Mouse (Mus musculus): Measurements from ENCODE around the gene Oaz2. TPM values are rescaled to one million over a fixed set of nuclear protein-coding genes. Genes with fewer than 3 reads are reported as not detected.

Oaz2 gene
- polyA plus RNA-seq, 1 experiment from 2014 or later, result 188 TPM

GRCm38 (mm10) chr9:65724471-65725290, 56.9 kb downstream of the Oaz2 start:
- WGBS, result 65% methylated on average over 8 of the region's 8 CpGs
- Histone ChIP-seq H3K4me1 (ENCODE audit: control insufficient read depth, insufficient read depth, low read length) (peaks cover 8% of the 10 kb centered on the region), H3K9ac (ENCODE audit: low read depth, low read length) (no peak overlapping the region), H3K36me3 (ENCODE audit: control insufficient read depth, insufficient read depth, low read length) (no peaks in the 10 kb centered on the region), H3K9me3 (ENCODE audit: control insufficient read depth, low read length) (no peaks in the 10 kb centered on the region), H3K4me3 (ENCODE audit: low read length) (no peak overlapping the region), H3K4me2 (ENCODE audit: low read depth, low read length) (no peak overlapping the region), H3K27ac (ENCODE audit: low read length) (no peak overlapping the region), H3K27me3 (replicated peaks; ENCODE audit: control insufficient read depth, insufficient read depth, low read length) (no peaks in the 10 kb centered on the region)
- ATAC-seq, result no peak

GRCm38 (mm10) chr9:65725291-65725622, 57.5 kb downstream of the Oaz2 start:
- Histone ChIP-seq H3K4me1 (ENCODE audit: control insufficient read depth, insufficient read depth, low read length) (peaks cover 8% of the 10 kb centered on the region), H3K27ac (ENCODE audit: low read length) (no peak overlapping the region; the same call in 1 of the 2 replicates), H3K9ac (ENCODE audit: low read depth, low read length) (no peak overlapping the region), H3K4me3 (ENCODE audit: low read length) (no peak overlapping the region), H3K27me3 (replicated peaks; ENCODE audit: control insufficient read depth, insufficient read depth, low read length) (no peaks in the 10 kb centered on the region), H3K4me2 (ENCODE audit: low read depth, low read length) (no peak overlapping the region), H3K36me3 (ENCODE audit: control insufficient read depth, insufficient read depth, low read length) (no peaks in the 10 kb centered on the region), H3K9me3 (ENCODE audit: control insufficient read depth, low read length) (no peaks in the 10 kb centered on the region)
- whole genome bisulfite sequencing, result 48% methylated on average over 4 of the region's 4 CpGs
- no peak for ATAC-seq

- Histone ChIP-seq H3K4me1 (ENCODE audit: control insufficient read depth, insufficient read depth, low read length) (peaks cover 6% of the 10 kb centered on the region), H3K9me3 (ENCODE audit: control insufficient read depth, low read length) (no peaks in the 10 kb centered on the region), H3K9ac (ENCODE audit: low read depth, low read length) (no peak overlapping the region), H3K36me3 (ENCODE audit: control insufficient read depth, insufficient read depth, low read length) (no peaks in the 10 kb centered on the region), H3K4me3 (ENCODE audit: low read length) (no peak overlapping the region), H3K4me2 (ENCODE audit: low read depth, low read length) (no peak overlapping the region), H3K27ac (ENCODE audit: low read length) (no peak overlapping the region), H3K27me3 (replicated peaks; ENCODE audit: control insufficient read depth, insufficient read depth, low read length) (no peaks in the 10 kb centered on the region)
- 89% methylated on average over 3 of the region's 3 CpGs for WGBS
- no peak for ATAC-seq
These were observed 58.6 kb downstream of the Oaz2 start for GRCm38 (mm10) chr9:65726431-65726830.

GRCm38 (mm10) chr9:65727491-65727890, 59.7 kb downstream of the Oaz2 start:
- no peaks in the 10 kb centered on the region for H3K36me3 ChIP-seq (ENCODE audit: control insufficient read depth, insufficient read depth, low read length)
- peaks cover 2% of the 10 kb centered on the region; the same call in 1 of the 2 replicates for H3K4me1 ChIP-seq (ENCODE audit: control insufficient read depth, insufficient read depth, low read length)
- no peak overlapping the region for H3K27ac ChIP-seq (ENCODE audit: low read length)
- no peak for ATAC-seq
- 84% methylated on average over 4 of the region's 4 CpGs for WGBS
- H3K9me3 ChIP-seq (ENCODE audit: control insufficient read depth, low read length), result no peaks in the 10 kb centered on the region
- no peak overlapping the region for H3K9ac ChIP-seq (ENCODE audit: low read depth, low read length)
- H3K27me3 ChIP-seq (replicated peaks; ENCODE audit: control insufficient read depth, insufficient read depth, low read length), result no peaks in the 10 kb centered on the region
- H3K4me3 ChIP-seq (ENCODE audit: low read length), result no peak overlapping the region
- no peak overlapping the region for H3K4me2 ChIP-seq (ENCODE audit: low read depth, low read length)

- Histone ChIP-seq H3K4me3 (ENCODE audit: low read length) (no peak overlapping the region), H3K27ac (ENCODE audit: low read length) (no peak overlapping the region), H3K4me1 (ENCODE audit: control insufficient read depth, insufficient read depth, low read length) (peaks cover 2% of the 10 kb centered on the region; the same call in 1 of the 2 replicates), H3K9ac (ENCODE audit: low read depth, low read length) (no peak overlapping the region), H3K4me2 (ENCODE audit: low read depth, low read length) (no peak overlapping the region), H3K36me3 (ENCODE audit: control insufficient read depth, insufficient read depth, low read length) (no peaks in the 10 kb centered on the region), H3K27me3 (replicated peaks; ENCODE audit: control insufficient read depth, insufficient read depth, low read length) (no peaks in the 10 kb centered on the region), H3K9me3 (ENCODE audit: control insufficient read depth, low read length) (no peaks in the 10 kb centered on the region)
- WGBS, result 95% methylated on average over 6 of the region's 6 CpGs
- ATAC-seq, result no peak
These were observed 60.8 kb downstream of the Oaz2 start for GRCm38 (mm10) chr9:65728588-65728987.

- Histone ChIP-seq H3K9ac (ENCODE audit: low read depth, low read length) (no peak overlapping the region), H3K4me1 (ENCODE audit: control insufficient read depth, insufficient read depth, low read length) (no peaks in the 10 kb centered on the region), H3K4me3 (ENCODE audit: low read length) (no peak overlapping the region), H3K27ac (ENCODE audit: low read length) (no peak overlapping the region), H3K36me3 (ENCODE audit: control insufficient read depth, insufficient read depth, low read length) (0 out of 2 replicates have a peak, but pooled peaks cover 4% of the 10 kb centered on the region), H3K9me3 (ENCODE audit: control insufficient read depth, low read length) (no peaks in the 10 kb centered on the region), H3K4me2 (ENCODE audit: low read depth, low read length) (no peak overlapping the region), H3K27me3 (replicated peaks; ENCODE audit: control insufficient read depth, insufficient read depth, low read length) (no peaks in the 10 kb centered on the region)
- WGBS, result 89% methylated on average over 3 of the region's 3 CpGs
- ATAC-seq, result no peak
These were observed 67.1 kb downstream of the Oaz2 start for GRCm38 (mm10) chr9:65734931-65735330.

Other genes with a start within 250 kb of the Oaz2 start
- gene Slc51b, start 245.0 kb upstream of the Oaz2 start, polyA plus RNA-seq (2015; fragmentation: Nextera tagmentation; extraction: Ambion mirVana), result 16.4 and 26.4 TPM in 2 replicates
- gene Mtfmt, start 232.2 kb upstream of the Oaz2 start, polyA plus RNA-seq (2015; fragmentation: Nextera tagmentation; extraction: Ambion mirVana), result 20.3 and 24.0 TPM in 2 replicates
- 95.1 and 107 TPM in 2 replicates for gene Spg21, start 207.1 kb upstream of the Oaz2 start, polyA plus RNA-seq (2015; fragmentation: Nextera tagmentation; extraction: Ambion mirVana)
- not detected in 2 replicates for gene Ankdd1a, start 147.8 kb upstream of the Oaz2 start, polyA plus RNA-seq (2015; fragmentation: Nextera tagmentation; extraction: Ambion mirVana)
- 11.3 and 11.9 TPM in 2 replicates for gene Plekho2, start 88.0 kb upstream of the Oaz2 start, polyA plus RNA-seq (2015; fragmentation: Nextera tagmentation; extraction: Ambion mirVana)
- 7.6 and 9.0 TPM in 2 replicates for gene Pif1, start 80.8 kb upstream of the Oaz2 start, polyA plus RNA-seq (2015; fragmentation: Nextera tagmentation; extraction: Ambion mirVana)
- gene Rbpms2, start 38.4 kb upstream of the Oaz2 start, polyA plus RNA-seq (2015; fragmentation: Nextera tagmentation; extraction: Ambion mirVana), result 21.2 and 23.1 TPM in 2 replicates
- gene Zfp609, start 159.6 kb downstream of the Oaz2 start, polyA plus RNA-seq (2015; fragmentation: Nextera tagmentation; extraction: Ambion mirVana), result 3.8 and 4.2 TPM in 2 replicates
- 115 and 141 TPM in 2 replicates for gene Pclaf, start 222.2 kb downstream of the Oaz2 start, polyA plus RNA-seq (2015; fragmentation: Nextera tagmentation; extraction: Ambion mirVana)
- gene Trip4, start 240.8 kb downstream of the Oaz2 start, polyA plus RNA-seq (2015; fragmentation: Nextera tagmentation; extraction: Ambion mirVana), result 20.3 and 22.2 TPM in 2 replicates
- 9.4 and 9.9 TPM in 2 replicates for gene Csnk1g1, start 240.9 kb downstream of the Oaz2 start, polyA plus RNA-seq (2015; fragmentation: Nextera tagmentation; extraction: Ambion mirVana)

Data from intestine, embryonic 16.5 days (tissue).